Mouse (Mus musculus) hindbrain, embryonic 10.5 days (tissue): ENCODE measurements around the gene Zfp978. TPM values are rescaled to one million over a fixed set of nuclear protein-coding genes. Genes with fewer than 3 reads are reported as not detected.
"Not testable (repeated sequence)": the region's sequence is repeated elsewhere in the genome, so short reads cannot be mapped to it uniquely, and the experiment has no call there.

Experiments used
- DNase-seq: peaks from one replicate; pipeline ENCODE4 v3.0.0-alpha.2; 2017; ENCODE audit warnings: low spot score
- H3K27ac ChIP-seq: fragments of 300-500 bp; sonication (generic); 2 replicates; pipeline ENCODE4 v1.5.1; 2016; ENCODE audit warnings: mild to moderate bottlenecking, moderate library complexity
- H3K27me3 ChIP-seq: fragments of 300-500 bp; sonication (generic); 2 replicates; pipeline ENCODE4 v1.6.1; 2016; ENCODE audit warnings: mild to moderate bottlenecking; ENCODE audit not compliant: poor library complexity, insufficient read depth, severe bottlenecking
- H3K36me3 ChIP-seq: fragments of 300-500 bp; sonication (generic); 2 replicates; pipeline ENCODE4 v1.6.1; 2016; ENCODE audit warnings: mild to moderate bottlenecking, moderate library complexity
- H3K4me1 ChIP-seq: fragments of 300-500 bp; sonication (generic); replicated peaks from 2 replicates; pipeline ENCODE4 v1.6.1; 2016; ENCODE audit warnings: mild to moderate bottlenecking
- H3K4me3 ChIP-seq: fragments of 300-500 bp; sonication (generic); 2 replicates; pipeline ENCODE4 v1.5.1; 2016; ENCODE audit warnings: mild to moderate bottlenecking, moderate library complexity
- H3K9me3 ChIP-seq: fragments of 300-500 bp; sonication (generic); 2 replicates; pipeline ENCODE4 v1.6.1; 2016; ENCODE audit warnings: mild to moderate bottlenecking, moderate library complexity
- WGBS: fragments of 180-500 bp; shearing (Covaris S2); methylation state at CpG from one replicate; pipeline ENCODE4 v1.1.7; 2016; 5-methylcytosine and 5-hydroxymethylcytosine counted together
- polyA plus RNA-seq: library from polyadenylated mRNA; unstranded; fragments of >200 nt; fragmentation: Nextera tagmentation; extraction: Ambion mirVana; gene quantifications from 2 replicates; pipeline ENCODE4 v1.2.1, GENCODE M21; 2016

Zfp978 gene
- not detected in 2 replicates for polyA plus RNA-seq

DNA sequence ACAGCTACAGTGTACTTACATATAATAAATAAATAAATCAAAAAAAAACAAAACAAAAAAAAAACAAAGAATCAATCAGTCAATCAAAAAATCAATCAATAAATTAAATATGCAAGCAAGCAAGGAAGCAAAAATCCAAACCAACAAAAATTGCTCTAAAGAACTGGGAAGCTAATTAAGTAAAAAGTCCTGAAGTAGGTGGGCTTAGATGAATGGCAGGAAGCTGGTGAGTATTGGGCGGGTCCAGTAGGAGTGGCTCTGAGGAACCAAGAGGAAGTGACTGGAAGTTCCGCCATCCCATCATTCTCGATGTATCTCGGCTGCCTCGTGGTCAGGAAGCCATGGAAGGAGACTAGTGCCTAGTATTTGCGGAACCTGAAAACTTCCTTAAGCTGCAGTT, at the start of gene Zfp978:
TSS of gene Zfp978 (plus strand) at position 301 of the 400 bp plus-strand sequence.
- not testable (repeated sequence) for H3K36me3 ChIP-seq, H3K27ac ChIP-seq, DNase-seq, H3K9me3 ChIP-seq, H3K4me3 ChIP-seq, H3K27me3 ChIP-seq, H3K4me1 ChIP-seq
- no CpG with 5 or more reads among the region's 6 CpGs for WGBS

DNA sequence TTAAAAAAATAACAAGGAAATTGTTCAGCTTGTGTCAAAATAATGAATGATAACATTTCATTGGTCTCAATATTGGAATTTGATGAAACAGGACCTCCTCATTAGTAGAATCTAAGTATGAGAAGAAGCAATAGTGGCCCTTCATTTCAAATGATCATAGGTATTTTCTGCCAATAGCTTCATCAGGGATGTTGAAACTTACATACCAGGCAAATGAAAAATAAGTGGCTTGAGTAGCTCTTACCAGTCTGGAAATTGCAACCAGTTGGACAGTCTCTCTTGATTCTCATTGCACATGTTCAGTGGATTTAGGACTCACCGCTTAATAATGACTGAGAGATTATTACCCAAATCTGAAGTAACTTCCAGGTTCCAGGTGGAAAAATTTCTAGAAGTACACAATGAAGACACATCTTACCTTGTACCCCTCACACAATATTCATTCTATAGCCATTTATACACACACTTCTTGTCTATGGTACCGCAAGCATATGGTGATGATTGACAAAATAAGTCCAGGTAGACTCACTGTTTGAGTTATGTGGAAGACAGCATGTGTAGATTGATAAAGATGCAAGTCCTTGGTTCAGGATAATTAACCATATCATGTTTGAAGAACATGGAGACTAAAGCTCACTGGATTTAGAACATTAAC, 25.9 kb upstream of the Zfp978 start:
- H3K27ac ChIP-seq, H3K4me1 ChIP-seq, H3K27me3 ChIP-seq, H3K4me3 ChIP-seq, DNase-seq, H3K36me3 ChIP-seq: not testable (repeated sequence)
- H3K9me3 ChIP-seq: peaks cover 75% of the 10 kb centered on the region
- 91% methylated on average over 2 of the region's 2 CpGs for WGBS

DNA sequence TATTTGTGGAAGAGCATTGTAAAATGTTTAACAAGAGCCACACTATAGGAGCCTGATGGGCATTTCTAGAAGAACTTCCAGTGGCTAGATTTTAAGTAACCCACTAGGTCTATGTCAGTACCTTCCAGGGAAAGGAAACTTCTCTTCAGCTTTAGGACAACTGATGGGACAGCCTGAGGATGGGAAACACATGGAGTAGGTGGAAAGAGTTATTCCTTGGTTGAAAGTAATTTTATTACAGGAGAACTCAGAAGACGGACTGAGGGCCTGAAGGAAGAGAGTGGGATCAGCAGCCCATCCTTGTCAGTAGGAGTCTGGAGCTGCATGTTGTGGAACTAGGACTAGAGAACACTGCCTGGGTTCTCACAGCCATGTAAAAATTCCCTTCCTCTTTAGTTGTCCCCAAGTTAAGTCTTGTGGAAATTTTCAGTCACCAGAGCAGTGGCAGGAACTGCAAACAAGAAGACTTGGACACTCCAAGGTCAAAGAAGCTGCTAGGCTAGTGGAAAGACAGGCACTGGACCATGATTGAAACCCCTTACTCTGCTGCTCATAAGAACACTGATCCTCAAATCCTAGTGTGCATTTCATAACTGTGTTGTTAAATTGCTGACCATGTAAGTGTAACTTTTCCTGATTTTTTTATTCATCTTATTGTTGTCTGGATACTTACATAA, 25.3 kb upstream of the Zfp978 start:
- H3K4me3 ChIP-seq, H3K4me1 ChIP-seq, H3K36me3 ChIP-seq, H3K27me3 ChIP-seq, DNase-seq, H3K27ac ChIP-seq: not testable (repeated sequence)
- peaks cover 81% of the 10 kb centered on the region for H3K9me3 ChIP-seq
- WGBS: 17% methylated on average over 1 of the region's 1 CpGs

DNA sequence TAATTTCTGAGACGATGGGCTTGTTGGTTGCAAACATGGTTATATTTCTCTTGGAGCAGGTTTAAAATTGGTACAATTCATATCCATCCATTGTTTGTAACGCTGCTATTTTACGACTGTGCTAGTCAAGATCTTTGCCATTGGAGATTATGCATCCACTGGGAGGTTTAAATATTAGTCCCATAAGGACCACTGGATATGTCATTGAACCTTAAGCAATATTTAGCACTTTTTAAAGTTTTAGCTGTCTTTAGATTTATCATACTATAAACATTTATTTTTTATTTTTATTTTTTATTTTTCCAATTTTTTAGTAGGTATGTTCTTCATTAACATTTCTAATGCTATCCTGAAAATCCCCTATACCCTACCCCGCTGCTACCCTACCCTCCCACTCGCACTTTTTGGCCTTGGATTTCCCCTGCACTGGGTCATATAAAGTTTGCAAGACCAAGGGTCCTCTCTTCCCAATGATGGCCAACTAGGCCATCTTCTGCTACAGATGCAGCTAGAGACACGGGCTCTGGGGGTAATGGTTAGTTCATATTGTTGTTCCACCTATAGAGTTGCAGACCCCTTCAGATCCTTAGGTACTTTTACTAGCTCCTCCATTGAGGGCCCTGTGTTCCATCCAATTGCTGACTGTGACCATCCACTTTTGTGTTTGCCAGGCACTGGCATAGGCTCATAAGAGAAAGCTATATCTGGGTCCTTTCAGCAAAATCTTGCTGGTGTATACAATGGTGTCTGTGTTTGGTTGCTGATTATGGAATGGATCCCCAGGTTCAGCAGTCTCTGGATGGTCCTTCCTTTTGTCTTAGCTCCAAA, 24.5 kb upstream of the Zfp978 start:
- 69% methylated on average over 6 of the region's 6 CpGs for WGBS
- H3K27me3 ChIP-seq, H3K27ac ChIP-seq, DNase-seq, H3K4me1 ChIP-seq, H3K4me3 ChIP-seq, H3K36me3 ChIP-seq: not testable (repeated sequence)
- H3K9me3 ChIP-seq: peaks cover 83% of the 10 kb centered on the region

DNA sequence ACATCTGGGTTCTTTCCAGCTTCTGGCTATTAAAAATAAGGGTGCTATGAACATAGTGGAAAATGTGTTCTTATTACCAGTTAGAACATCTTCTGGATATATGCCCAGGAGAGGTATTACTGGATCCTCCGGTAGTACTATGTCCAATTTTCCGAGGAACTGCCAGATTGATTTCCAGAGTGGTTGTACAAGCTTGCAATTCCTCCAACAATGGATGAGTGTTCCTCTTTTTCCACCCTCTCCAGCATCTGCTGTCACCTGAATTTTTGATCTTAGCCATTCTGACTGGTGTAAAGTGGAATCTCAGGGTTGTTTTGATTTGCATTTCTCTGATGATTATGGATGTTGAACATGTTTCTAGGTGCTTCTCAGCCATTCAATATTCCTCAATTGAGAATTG, 23.6 kb upstream of the Zfp978 start:
- H3K9me3 ChIP-seq: peaks cover 83% of the 10 kb centered on the region
- DNase-seq: not testable (repeated sequence)
- WGBS: 87% methylated on average over 2 of the region's 2 CpGs

DNA sequence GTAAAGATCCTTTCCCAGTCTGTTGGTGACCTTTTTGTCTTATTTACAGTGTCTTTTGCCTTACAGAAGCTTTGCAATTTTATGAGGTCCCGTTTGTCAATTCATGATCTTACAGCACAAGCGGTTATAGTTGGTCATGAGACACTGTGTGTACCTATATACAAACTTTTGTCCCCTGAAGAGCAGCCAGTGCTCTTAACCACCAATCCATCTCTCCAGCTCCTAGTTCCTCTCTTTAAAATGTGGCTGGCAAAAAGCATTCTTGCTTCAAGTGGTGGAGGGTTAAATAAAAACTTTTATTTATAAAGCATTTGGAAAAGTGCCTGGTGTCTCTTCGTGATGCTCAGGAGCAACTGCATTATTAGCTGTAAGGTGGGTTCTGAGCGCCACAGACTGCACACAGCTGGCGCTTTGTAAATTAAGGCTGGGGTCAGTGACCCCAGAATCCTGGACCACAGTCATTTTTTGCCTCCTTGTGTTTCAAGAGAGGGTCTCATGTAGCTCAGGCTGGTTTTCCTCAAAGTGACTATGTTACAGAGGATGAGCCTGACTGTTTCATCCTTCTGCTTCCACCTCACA, 23.0 kb upstream of the Zfp978 start:
- no peaks in the 10 kb centered on the region for H3K4me1 ChIP-seq
- H3K4me3 ChIP-seq: no peak overlapping the region
- 75% methylated on average over 5 of the region's 5 CpGs for WGBS
- peaks cover 83% of the 10 kb centered on the region for H3K9me3 ChIP-seq
- DNase-seq: no peak
- no peaks in the 10 kb centered on the region for H3K27me3 ChIP-seq
- no peak overlapping the region for H3K27ac ChIP-seq
- H3K36me3 ChIP-seq: no peaks in the 10 kb centered on the region

More for the DNA sequence above, 23.6 kb upstream of the Zfp978 start:
- not testable (repeated sequence) for H3K27me3 ChIP-seq, H3K27ac ChIP-seq, H3K4me3 ChIP-seq, H3K36me3 ChIP-seq, H3K4me1 ChIP-seq

DNA sequence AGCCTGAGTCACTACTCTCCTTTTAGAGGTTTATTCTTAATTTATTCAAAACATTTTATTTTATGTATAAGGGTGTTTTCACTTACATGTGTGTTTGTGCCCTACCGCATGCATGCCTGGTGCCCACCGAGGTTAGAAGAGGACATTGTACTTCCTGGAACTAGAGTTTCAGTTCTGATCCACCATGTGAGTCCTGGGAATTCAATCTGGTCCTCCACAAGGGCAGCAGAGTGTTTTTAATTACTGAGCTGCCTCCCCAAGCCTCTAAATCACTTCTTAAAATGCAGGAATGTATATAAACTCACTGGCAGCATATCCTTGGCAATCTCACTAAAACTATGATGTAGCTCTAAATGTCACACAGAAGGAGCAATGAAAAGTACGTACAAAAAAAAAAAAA, 22.4 kb upstream of the Zfp978 start:
- H3K4me3 ChIP-seq, DNase-seq, H3K4me1 ChIP-seq, H3K36me3 ChIP-seq, H3K27me3 ChIP-seq, H3K27ac ChIP-seq: not testable (repeated sequence)
- peaks cover 83% of the 10 kb centered on the region for H3K9me3 ChIP-seq
- WGBS: 80% methylated on average over 3 of the region's 3 CpGs

DNA sequence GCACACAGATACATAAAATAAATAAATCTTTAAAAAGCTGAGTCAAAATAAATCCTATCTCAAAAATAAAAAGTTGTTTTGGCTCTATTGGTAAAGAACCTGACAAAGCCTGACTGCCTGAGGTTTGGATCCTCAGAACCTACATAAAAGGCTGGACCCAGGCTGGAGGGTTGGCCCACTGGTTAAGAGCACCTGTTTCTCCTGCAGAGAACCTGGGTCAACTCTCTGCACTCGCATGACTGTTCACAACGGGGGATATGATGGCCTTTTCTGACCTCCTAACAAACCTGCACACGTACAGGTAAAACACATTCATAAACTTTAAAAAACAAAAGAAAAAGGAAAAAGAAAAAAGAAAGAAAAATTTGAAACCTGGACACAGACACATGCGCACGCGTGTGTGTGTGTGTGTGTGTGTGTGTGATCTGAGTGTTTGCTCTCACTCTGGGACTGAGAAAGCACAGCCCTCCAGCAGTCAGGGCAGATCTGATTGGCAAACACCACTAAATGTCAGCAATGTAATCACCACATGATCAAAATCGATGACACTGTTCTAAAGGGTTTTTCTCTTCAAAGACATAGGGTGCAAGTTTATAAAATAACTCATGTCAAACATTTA, 21.4 kb upstream of the Zfp978 start:
- H3K4me1 ChIP-seq, H3K27ac ChIP-seq, H3K27me3 ChIP-seq, H3K4me3 ChIP-seq, DNase-seq, H3K36me3 ChIP-seq: not testable (repeated sequence)
- WGBS: 73% methylated on average over 7 of the region's 7 CpGs
- H3K9me3 ChIP-seq: peaks cover 81% of the 10 kb centered on the region

DNA sequence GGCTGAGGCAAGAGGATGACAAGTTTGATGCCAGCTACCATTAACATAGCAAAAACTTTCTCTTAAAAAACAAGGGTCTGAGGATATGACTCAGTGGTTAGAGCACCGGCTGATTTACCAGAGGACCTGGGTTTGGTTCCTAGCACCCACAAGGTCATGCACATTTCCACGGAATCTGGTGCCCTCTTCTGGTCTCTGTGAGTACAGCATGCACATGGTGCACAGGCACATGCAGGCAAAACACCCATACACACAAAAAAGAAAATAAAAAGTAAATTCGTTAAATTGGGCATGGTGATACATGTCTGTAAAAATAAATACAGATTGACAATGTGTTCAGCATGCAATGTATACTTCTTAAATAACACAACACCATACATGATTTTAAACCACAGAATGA, 20.9 kb upstream of the Zfp978 start:
- not testable (repeated sequence) for DNase-seq, H3K4me3 ChIP-seq, H3K27ac ChIP-seq, H3K36me3 ChIP-seq, H3K27me3 ChIP-seq, H3K4me1 ChIP-seq
- peaks cover 80% of the 10 kb centered on the region for H3K9me3 ChIP-seq
- 70% methylated on average over 3 of the region's 3 CpGs for WGBS

DNA sequence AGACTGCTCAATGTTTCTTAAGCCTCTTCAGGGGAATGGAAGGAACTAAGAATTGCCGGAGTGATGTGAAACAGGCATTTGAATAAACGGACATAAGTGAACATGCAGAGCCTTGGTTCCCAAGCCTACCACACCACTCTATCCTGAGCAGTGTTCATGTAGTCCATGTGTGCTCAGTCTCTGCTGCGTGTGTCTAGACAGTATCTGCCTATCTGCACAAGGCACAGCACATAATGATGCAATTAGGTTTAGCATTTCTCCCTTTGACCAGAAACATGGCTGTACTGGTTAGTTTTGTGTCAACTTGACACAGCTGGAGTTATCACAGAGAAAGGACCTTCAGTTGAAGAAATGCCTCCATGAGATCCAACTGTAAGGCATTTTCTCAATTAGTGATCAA, 20.2 kb upstream of the Zfp978 start:
- 86% methylated on average over 3 of the region's 3 CpGs for WGBS
- not testable (repeated sequence) for H3K4me3 ChIP-seq, H3K27ac ChIP-seq, DNase-seq, H3K4me1 ChIP-seq, H3K27me3 ChIP-seq, H3K36me3 ChIP-seq
- peaks cover 76% of the 10 kb centered on the region for H3K9me3 ChIP-seq

DNA sequence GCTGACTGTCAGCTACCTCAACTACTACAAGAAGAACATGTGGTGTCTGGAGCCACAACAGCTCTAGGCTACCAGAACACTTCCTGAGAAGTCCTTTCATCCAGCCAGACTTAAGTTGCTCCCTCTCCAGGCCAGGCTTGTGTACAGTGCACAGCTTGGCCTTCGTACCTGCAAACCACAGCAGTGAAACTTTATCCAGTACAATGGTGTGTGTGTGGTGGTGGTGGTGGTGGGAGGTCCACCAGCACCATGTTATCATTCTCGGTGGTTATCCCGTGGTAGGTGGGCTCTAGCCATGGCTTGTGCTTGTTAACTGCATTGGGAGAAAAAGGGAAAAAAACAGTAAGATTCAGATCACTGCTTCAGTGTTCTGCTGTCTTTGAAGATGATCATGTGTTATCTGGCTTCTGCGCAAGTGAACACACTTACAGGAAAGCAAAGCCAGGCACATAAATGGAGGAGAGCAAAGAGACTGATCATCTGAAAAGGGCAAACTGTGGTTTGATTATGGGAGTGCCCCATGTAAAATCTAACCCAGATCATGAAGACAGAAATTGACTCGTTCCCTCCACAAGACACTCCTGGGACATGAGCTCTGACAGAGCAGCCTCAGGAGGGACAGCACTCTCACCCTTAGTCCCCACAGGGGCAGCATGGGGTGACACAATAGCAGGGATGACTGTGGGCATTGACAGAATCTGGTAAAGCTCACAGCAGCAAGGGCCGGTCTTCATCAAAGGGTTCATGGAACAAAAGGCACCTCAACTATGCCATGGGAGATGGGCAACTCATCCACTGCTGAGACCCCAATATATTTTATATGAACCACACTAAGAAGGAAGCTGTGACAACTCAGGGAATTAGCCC, 17.8 kb upstream of the Zfp978 start:
- not testable (repeated sequence) for H3K27ac ChIP-seq, H3K4me1 ChIP-seq, H3K36me3 ChIP-seq, H3K4me3 ChIP-seq, H3K27me3 ChIP-seq
- DNase-seq: peak; percentile 4
- peaks cover 72% of the 10 kb centered on the region for H3K9me3 ChIP-seq
- WGBS: 78% methylated on average over 6 of the region's 6 CpGs

DNA sequence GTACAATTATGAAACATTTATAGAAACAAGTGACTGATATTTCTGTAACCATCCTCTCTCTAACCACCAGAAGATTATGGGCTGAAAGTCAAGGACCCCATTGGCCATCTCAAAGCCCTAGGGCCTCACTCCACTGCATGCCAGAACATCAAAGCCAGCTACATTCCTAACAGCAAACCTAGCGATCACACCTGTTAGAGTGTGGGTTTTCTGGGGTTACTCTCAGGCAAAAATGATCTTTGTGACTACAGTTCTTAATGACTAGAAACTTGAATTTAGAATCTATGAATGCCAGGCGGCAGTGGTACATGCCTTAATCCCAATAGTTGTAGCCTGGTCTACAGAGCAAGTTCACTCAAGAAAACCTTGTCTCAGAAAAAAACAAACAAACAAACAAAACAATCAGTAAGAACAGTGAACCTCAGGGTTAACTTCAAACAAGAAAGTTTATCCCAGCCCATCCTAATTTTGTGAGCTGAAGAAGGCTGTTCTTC, 16.0 kb upstream of the Zfp978 start:
- not testable (repeated sequence) for H3K27me3 ChIP-seq, H3K27ac ChIP-seq, H3K36me3 ChIP-seq, H3K4me1 ChIP-seq, H3K4me3 ChIP-seq, DNase-seq
- H3K9me3 ChIP-seq: peaks cover 75% of the 10 kb centered on the region
- 86% methylated on average over 2 of the region's 2 CpGs for WGBS
